Mouse (Mus musculus): ENCODE results near the gene Wbp2nl. TPM values are rescaled to one million over a fixed set of nuclear protein-coding genes. Genes with fewer than 3 reads are reported as not detected.

Gene Wbp2nl
- total RNA-seq, 2 experiments from 2014 or later = not detected

DNA sequence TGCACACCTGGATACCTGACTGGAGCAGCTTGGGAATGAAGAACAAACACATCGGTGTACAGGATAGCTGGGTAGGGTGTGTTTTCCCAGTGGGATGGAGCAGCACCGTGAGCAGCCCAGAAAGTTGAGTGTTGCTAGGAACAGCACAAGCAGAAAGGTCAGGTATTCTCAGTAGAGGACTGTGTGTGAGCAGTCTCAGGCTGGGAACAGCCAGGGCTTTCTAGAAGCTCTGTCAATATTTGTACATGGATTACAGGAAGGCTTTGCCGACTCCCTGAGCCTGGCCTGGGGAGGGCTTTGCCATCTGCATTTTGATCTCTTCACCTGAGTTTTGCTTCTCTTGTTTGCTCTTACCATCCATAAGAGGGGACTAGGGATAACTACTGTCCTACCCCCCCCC, 8.4 kb downstream of the Wbp2nl start:
- no peak for ATAC-seq (replicated peaks; ENCODE audit: low FRiP score, poor library complexity, severe bottlenecking)

DNA sequence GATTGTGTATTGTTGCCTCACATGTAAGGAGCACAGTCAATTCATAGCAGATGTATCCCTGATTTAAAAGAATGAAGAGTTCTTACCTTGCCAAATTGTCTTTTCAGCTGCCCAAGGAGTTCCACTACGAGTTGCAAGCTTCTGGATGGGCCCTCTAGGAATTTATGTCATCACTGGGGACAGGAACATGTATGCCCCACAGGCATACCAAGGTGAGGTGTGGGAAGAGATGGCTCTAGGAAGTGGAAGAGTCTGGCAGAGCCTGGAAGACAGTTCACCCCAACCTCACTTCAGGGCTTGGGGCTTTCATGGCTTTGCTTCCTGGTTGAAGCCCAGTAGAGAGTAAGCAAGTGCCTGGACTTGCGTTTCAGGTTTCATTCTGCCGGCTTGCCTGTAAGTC, 9.7 kb downstream of the Wbp2nl start:
- no peak for ATAC-seq (replicated peaks; ENCODE audit: low FRiP score, poor library complexity, severe bottlenecking)

- no peak for ATAC-seq (replicated peaks; ENCODE audit: low FRiP score, poor library complexity, severe bottlenecking)
Observed at GRCm38 (mm10) chr15:82317839-82318238, 19.1 kb downstream of the Wbp2nl start.

GRCm38 (mm10) chr15:82319613-82320012, 20.9 kb downstream of the Wbp2nl start:
- no peak for ATAC-seq (replicated peaks; ENCODE audit: low FRiP score, poor library complexity, severe bottlenecking)

DNA sequence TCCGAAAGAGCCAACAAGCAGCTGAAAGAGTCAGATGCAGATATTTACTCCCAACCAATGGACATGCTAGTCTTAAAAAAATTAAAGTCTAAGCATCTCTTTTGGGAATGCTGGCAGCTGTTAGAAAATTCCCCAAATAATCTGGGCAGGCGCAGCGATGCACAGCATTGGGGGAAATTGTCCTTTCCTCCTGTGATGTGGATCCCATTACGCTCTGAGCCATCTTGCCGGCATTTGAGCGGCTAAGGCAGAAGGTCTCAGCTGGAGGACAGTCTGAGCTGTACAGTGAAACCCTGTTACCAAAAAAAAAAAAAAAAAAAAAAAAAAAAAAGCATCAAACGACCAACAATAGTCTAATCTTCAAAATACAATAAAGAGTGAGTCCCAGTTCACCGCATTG, 23.4 kb downstream of the Wbp2nl start:
- no peak for ATAC-seq (replicated peaks; ENCODE audit: low FRiP score, poor library complexity, severe bottlenecking)

DNA sequence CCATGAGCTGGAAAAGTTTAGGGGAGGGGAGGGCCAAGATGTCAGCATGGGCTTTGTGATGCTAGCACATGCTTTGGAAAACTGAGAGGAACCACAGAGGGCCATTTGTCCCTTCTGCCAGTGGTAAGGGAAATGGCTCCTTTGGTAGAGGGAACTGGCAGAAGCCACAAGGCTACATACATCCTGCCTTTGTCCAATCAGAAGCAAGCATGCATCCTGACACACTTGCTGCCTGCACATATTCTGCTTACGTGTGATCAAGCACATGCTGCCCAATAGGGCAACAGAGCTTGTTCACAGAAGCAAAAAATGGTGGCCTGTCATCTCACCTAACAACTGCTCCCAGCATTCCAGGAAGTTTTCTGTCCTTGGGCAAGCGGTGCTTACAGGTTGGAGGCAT, 26.6 kb downstream of the Wbp2nl start:
- ATAC-seq (replicated peaks; ENCODE audit: low FRiP score, poor library complexity, severe bottlenecking) = no peak

DNA sequence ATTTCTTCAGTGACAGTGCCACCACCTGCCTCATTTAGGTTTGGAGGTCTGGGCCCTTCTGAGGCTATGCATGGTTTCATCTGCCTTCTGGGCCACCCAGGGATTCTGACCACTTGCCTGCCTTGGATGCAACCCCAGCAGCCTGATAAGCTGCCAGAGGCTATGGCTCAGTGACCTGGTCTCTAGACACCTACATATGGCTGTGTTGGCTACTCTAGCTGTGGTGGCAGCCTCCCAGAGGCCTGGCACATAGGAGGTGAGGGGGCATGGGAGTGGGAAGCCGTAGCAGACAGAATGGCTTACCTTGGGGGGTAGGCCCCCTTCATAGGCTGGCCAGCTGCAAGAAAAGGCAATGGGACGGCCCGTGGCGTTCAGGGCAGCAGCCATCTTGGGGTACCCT, 36.4 kb downstream of the Wbp2nl start:
- no peak for ATAC-seq (replicated peaks; ENCODE audit: low FRiP score, poor library complexity, severe bottlenecking)

GRCm38 (mm10) chr15:82336629-82337028, 37.9 kb downstream of the Wbp2nl start:
- ATAC-seq (replicated peaks; ENCODE audit: low FRiP score, poor library complexity, severe bottlenecking) = no peak

- no peak for ATAC-seq (replicated peaks; ENCODE audit: low FRiP score, poor library complexity, severe bottlenecking)
Observed at GRCm38 (mm10) chr15:82337875-82338274, 39.1 kb downstream of the Wbp2nl start.

DNA sequence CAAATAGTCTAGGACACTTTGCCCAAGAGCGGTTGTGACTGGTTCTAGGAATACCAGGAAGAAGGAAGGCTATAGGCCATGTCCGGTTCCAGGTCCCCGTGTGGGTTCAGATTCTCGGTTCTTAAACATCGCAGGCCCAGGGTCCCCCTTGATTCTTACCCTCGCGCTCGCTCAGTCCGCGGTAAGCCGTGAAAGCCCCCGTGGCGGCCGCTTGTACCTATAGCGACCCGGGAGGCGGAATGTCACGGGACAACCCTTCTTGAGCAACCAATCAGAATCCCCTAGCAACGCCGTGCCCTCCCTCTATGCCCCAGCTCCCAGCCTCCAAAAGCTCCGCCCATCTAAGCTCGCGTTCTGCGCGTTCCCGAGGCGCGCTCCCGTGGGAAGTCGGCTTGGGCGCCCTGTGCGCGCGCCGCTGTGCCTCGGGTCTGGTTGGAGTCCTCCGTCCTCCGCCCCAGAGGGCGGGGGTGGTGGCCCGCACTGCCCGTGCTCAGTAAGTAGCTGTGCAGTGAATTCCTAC, 39.9 kb downstream of the Wbp2nl start, which contains the start of the genes Naga, Pheta2 and Smdt1:
Naga (minus strand) TSS at position 333 of the 520 bp plus-strand sequence.
Pheta2 (plus strand) TSS at position 350 of the 520 bp plus-strand sequence.
Smdt1 (plus strand) TSS at position 367 of the 520 bp plus-strand sequence.
- peak; percentile 68 for ATAC-seq (replicated peaks; ENCODE audit: low FRiP score, poor library complexity, severe bottlenecking)

DNA sequence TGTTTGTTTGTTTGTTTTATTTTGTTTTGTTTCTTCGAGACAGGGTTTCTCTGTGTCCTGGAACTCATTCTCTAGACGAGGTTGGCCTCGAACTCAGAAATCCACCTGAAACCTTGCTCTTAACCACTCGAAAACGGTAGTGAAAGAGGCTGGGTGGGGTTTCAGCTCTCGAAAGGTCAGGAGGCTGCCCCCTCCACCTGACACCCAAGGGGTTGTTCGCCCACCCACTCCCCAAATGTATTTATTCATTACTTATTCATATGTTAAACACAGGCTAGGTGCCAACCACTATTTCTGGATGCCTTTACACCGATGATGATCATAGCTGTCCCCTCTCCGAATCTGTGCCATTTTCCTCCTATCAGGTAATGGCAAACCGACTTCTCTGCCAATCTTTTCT, 40.4 kb downstream of the Wbp2nl start:
- ATAC-seq (replicated peaks; ENCODE audit: low FRiP score, poor library complexity, severe bottlenecking) = no peak

GRCm38 (mm10) chr15:82339634-82340254, 41.0 kb downstream of the Wbp2nl start:
- no peak for ATAC-seq (replicated peaks; ENCODE audit: low FRiP score, poor library complexity, severe bottlenecking)

DNA sequence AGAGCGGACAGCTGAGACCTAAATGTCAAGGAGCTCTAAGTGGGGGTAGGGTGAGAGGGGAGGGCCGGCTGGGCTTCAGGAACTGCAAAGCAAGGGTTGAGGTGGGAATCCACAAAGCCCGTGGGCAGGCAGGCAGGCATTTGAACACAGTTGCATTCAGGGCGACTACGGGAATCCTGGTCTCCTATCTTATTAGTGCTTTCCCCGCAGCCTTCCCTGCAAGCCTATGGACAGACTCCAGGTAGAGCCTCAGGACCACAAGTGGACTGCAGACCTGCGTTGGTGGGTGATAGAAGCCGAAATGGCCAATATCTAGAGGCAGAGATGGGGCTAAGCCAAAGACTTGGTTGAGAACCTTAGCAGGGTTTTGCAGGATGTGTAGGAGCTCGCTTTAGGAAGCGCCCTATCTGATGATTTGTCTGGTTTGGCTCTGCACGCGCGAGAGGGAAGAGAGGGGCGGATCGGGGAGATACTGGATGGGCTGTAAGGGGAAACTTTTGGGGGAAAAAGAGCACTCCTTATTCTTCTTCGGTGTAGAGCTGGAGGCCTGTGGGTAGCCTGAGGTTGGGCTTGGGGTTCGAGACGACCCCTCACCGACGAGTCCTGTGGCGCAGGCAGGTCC, 41.8 kb downstream of the Wbp2nl start:
- ATAC-seq (replicated peaks; ENCODE audit: low FRiP score, poor library complexity, severe bottlenecking) = 0 out of 2 replicates have a peak, but pooled peaks have one; percentile 7

GRCm38 (mm10) chr15:82341036-82341501, 42.3 kb downstream of the Wbp2nl start:
- peak; percentile 24 for ATAC-seq (replicated peaks; ENCODE audit: low FRiP score, poor library complexity, severe bottlenecking)

- ATAC-seq (replicated peaks; ENCODE audit: low FRiP score, poor library complexity, severe bottlenecking) = peak; percentile 45
Observed at GRCm38 (mm10) chr15:82341675-82342542, 43.2 kb downstream of the Wbp2nl start.

GRCm38 (mm10) chr15:82342543-82342935, 43.8 kb downstream of the Wbp2nl start:
- ATAC-seq (replicated peaks; ENCODE audit: low FRiP score, poor library complexity, severe bottlenecking) = no peak

GRCm38 (mm10) chr15:82343368-82344287, 44.9 kb downstream of the Wbp2nl start:
- no peak for ATAC-seq (replicated peaks; ENCODE audit: low FRiP score, poor library complexity, severe bottlenecking)

GRCm38 (mm10) chr15:82344971-82345370, 46.2 kb downstream of the Wbp2nl start:
- ATAC-seq (replicated peaks; ENCODE audit: low FRiP score, poor library complexity, severe bottlenecking) = no peak

- ATAC-seq (replicated peaks; ENCODE audit: low FRiP score, poor library complexity, severe bottlenecking) = peak; percentile 69
Observed at GRCm38 (mm10) chr15:82345820-82346470, 47.2 kb downstream of the Wbp2nl start.
